Comparison of ENCODE assay signal across 8 mouse cellular contexts in genomic region chr6:134566248-134566817, GRCm38 (mm10). TPM values are rescaled to one million over a fixed set of nuclear protein-coding genes. Genes with fewer than 3 reads are reported as not detected.
DNase-seq lines count a peak whose midpoint lies in the region; ATAC-seq and TF ChIP-seq lines count a peak whose summit lies in the region.

No protein-coding gene starts in this region.

- TF ChIP-seq POLR2A in small intestine, adult 2 months (IDR thresholded peaks at IDR 0.05; ENCODE audit: low read depth, low read length), result no peak

- peak overlapping the region; percentile 70 for H3K4me2 ChIP-seq in forebrain, embryonic 11.5 days (ENCODE audit: low read depth, low read length, severe bottlenecking)
- peak overlapping the region; percentile 84 for H3K4me2 ChIP-seq in limb, embryonic 13.5 days (replicated peaks)

- peak overlapping the region; percentile 99 for H3K9ac ChIP-seq in forebrain, embryonic 11.5 days (ENCODE audit: low read length)
- H3K9ac ChIP-seq in limb, embryonic 13.5 days, result peak overlapping the region; percentile 99

- TF ChIP-seq CTCF in left cerebral cortex, adult 2 months (IDR thresholded peaks at IDR 0.05), result no peak
- TF ChIP-seq CTCF in small intestine, adult 2 months (IDR thresholded peaks at IDR 0.05; ENCODE audit: extremely low read depth, insufficient read length, insufficient replicate concordance, low read depth, low read length), result no peak

- ATAC-seq in forebrain, embryonic 11.5 days (replicated peaks; ENCODE audit: low FRiP score), result peak; percentile 68
- ATAC-seq in limb, embryonic 13.5 days (ENCODE audit: low FRiP score, low read depth), result peak; percentile 38

- peak in 1 of 2 experiments; percentile 11 for DNase-seq in left cerebral cortex, adult 2 months (ENCODE audit: extremely low spot score in 1 of 2, low spot score in 2 of 2)
- DNase-seq in left cerebral cortex, adult 8-10 months (ENCODE audit: low spot score in 2 of 2), result no peak
- DNase-seq in R1 (ENCODE audit: low read depth, low spot score), result peak; percentile 37
- DNase-seq in forebrain, embryonic 11.5 days (ENCODE audit: low spot score), result no peak
- DNase-seq in gastrocnemius, adult 8-10 months (ENCODE audit: low spot score in 2 of 2), result no peak
- DNase-seq in spleen, postnatal 4 days (ENCODE audit: low spot score in 2 of 2), result no peak

- intact Hi-C loops in left cerebral cortex, adult 2 months (cut with DNase I), result loop anchor here (5.0 kb wide), 2 partner anchors 41 to 54 kb away; no protein-coding TSS in a partner anchor

- H3K4me1 ChIP-seq in forebrain, embryonic 11.5 days (replicated peaks; ENCODE audit: control insufficient read depth, insufficient read depth, low read length), result peaks cover 2% of the 10 kb centered on the region; the same call in 1 of the 2 replicates
- H3K4me1 ChIP-seq in limb, embryonic 13.5 days, result peaks cover 27% of the 10 kb centered on the region
- peaks cover 4% of the 10 kb centered on the region; the same call in 1 of the 2 replicates for H3K4me1 ChIP-seq in small intestine, adult 2 months (ENCODE audit: control insufficient read depth, insufficient read depth, insufficient read length, low read length)

- peak overlapping the region; percentile 72 for H3K4me3 ChIP-seq in left cerebral cortex, adult 2 months
- peak overlapping the region; percentile 95 for H3K4me3 ChIP-seq in forebrain, embryonic 11.5 days (ENCODE audit: low read depth, low read length)
- peak overlapping the region; percentile 96 for H3K4me3 ChIP-seq in limb, embryonic 13.5 days
- H3K4me3 ChIP-seq in small intestine, adult 2 months (ENCODE audit: low read depth, low read length), result peak overlapping the region; percentile 78

- WGBS in forebrain, embryonic 11.5 days, result under 1% methylated on average over 59 of the region's 64 CpGs
- 0% methylated on average over 29 of the region's 64 CpGs for WGBS in limb, embryonic 13.5 days
- 1% methylated on average over 60 of the region's 64 CpGs for WGBS in small intestine, adult 2 months

- H3K27ac ChIP-seq in left cerebral cortex, adult 2 months, result peak overlapping the region; percentile 95
- H3K27ac ChIP-seq in forebrain, embryonic 11.5 days (ENCODE audit: low read depth, low read length), result peak overlapping the region; percentile 98
- H3K27ac ChIP-seq in limb, embryonic 13.5 days, result peak overlapping the region; percentile 100
- peak overlapping the region; percentile 61 for H3K27ac ChIP-seq in small intestine, adult 2 months (ENCODE audit: insufficient read depth, low read depth, low read length)

- H3K36me3 ChIP-seq in forebrain, embryonic 11.5 days (ENCODE audit: control insufficient read depth, insufficient read depth, low read length), result no peaks in the 10 kb centered on the region
- H3K36me3 ChIP-seq in limb, embryonic 13.5 days, result no peaks in the 10 kb centered on the region; the same call in 1 of the 2 replicates
- H3K36me3 ChIP-seq in small intestine, adult 2 months (ENCODE audit: control insufficient read depth, insufficient read depth, low read length), result no peaks in the 10 kb centered on the region

- no peaks in the 10 kb centered on the region for H3K9me3 ChIP-seq in forebrain, embryonic 11.5 days (ENCODE audit: control insufficient read depth, low read length)
- no peaks in the 10 kb centered on the region for H3K9me3 ChIP-seq in limb, embryonic 13.5 days

- H3K27me3 ChIP-seq in forebrain, embryonic 11.5 days (ENCODE audit: control insufficient read depth, insufficient read depth, low read length), result no peaks in the 10 kb centered on the region
- no peaks in the 10 kb centered on the region for H3K27me3 ChIP-seq in limb, embryonic 13.5 days
- H3K27me3 ChIP-seq in small intestine, adult 2 months (ENCODE audit: control insufficient read depth, insufficient read depth, low read length), result no peaks in the 10 kb centered on the region

RNA-seq across cellular contexts. Expression of gene Lrp6, which starts 0.4 kb away (rescaled TPM):
- 10 to 100 TPM; 47.2 to 48.0 TPM for total RNA-seq in left cerebral cortex, adult 2 months (2021)
- 10 to 100 TPM; 45.9 to 47.0 (median 46.4) TPM for total RNA-seq in left cerebral cortex, adult 8-10 months (2022)
- 32.5 and 32.9 TPM in 2 replicates for polyA plus RNA-seq in forebrain, embryonic 11.5 days (2014; fragmentation: Nextera tagmentation; extraction: Ambion mirVana)
- 37.5 and 37.9 TPM in 2 replicates for polyA plus RNA-seq in limb, embryonic 13.5 days (2015; fragmentation: Nextera tagmentation; extraction: Ambion mirVana)
- 8.5 and 22.9 TPM in 2 replicates for polyA plus RNA-seq in small intestine, adult 2 months (2012; rRNA removed)
- total RNA-seq in gastrocnemius, adult 8-10 months (2022), result 10 to 100 TPM; 35.7 to 50.1 (median 41.2) TPM
